Mouse (Mus musculus): ENCODE results near the gene Clrn1. TPM values are rescaled to one million over a fixed set of nuclear protein-coding genes. Genes with fewer than 3 reads are reported as not detected.

Gene Clrn1
- polyA plus RNA-seq, 1 experiment from 2014 or later = 2.3 TPM

DNA sequence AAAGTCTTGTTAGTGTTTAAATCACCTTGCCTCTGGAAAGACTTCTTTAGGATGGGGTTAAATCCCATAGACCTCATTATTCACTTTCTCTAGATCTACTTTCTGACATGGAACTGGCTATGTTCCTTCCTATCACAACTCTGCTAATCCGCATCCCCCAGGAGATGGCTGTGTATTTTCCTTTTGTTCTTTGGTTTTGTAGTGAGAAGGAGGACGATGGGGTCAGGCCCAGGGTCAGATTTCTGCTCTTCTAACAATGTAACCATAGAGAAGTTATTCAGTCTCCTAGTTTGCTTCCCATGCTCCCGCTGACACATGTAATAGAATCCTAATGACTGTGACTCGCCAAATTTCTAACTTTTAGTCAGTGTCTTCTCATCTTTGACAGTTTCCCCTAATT lies 58.9 kb downstream of the Clrn1 start:
- no peaks in the 10 kb centered on the region for H3K36me3 ChIP-seq (ENCODE audit: control insufficient read depth, insufficient read depth, low read length)
- 10% methylated on average over 4 of the region's 4 CpGs for WGBS
- no peaks in the 10 kb centered on the region for H3K9me3 ChIP-seq (ENCODE audit: control insufficient read depth, low read length)
- no peak overlapping the region for H3K4me2 ChIP-seq (replicated peaks; ENCODE audit: low read depth, low read length)
- peak; percentile 89 for ATAC-seq (ENCODE audit: low FRiP score)
- H3K4me1 ChIP-seq (replicated peaks; ENCODE audit: control insufficient read depth, insufficient read depth, low read length) = no peaks in the 10 kb centered on the region; the same call in 1 of the 2 replicates
- no peak overlapping the region for H3K9ac ChIP-seq (ENCODE audit: low read depth, low read length)
- H3K4me3 ChIP-seq (ENCODE audit: low read depth, low read length) = no peak overlapping the region
- H3K27ac ChIP-seq (ENCODE audit: low read depth, low read length) = no peak overlapping the region
- peak; percentile 79 for DNase-seq (ENCODE audit: low spot score)
- peaks cover 8% of the 10 kb centered on the region; the same call in 1 of the 2 replicates for H3K27me3 ChIP-seq (ENCODE audit: control insufficient read depth, insufficient read depth, low read length)

DNA sequence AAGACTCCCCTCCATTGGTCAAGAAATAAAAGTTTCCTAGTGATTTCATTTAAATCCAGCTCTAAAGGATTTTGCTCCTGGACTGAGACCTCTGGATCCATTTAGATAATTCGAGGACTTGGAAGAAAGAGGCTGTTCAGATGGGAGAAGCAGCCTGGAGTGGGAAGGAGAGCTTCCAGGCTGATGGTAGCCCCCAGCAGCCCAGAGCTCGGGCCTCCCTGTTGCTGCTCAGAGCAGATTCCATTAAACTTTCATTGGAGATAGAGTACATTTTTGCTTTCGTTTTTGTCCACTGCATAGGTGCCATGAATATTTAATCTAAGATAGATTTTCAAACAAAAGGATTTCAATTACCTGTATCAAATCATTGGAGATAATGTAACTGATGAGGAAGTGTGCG lies 62.9 kb downstream of the Clrn1 start, which contains the start of gene Mindy4b-ps:
Gene Mindy4b-ps (minus strand): TSS at position 101 of the 400 bp plus-strand sequence.
- Histone ChIP-seq H3K27me3 (ENCODE audit: control insufficient read depth, insufficient read depth, low read length) (no peaks in the 10 kb centered on the region), H3K9ac (ENCODE audit: low read depth, low read length) (no peak within 1 kb of the TSS), H3K9me3 (ENCODE audit: control insufficient read depth, low read length) (no peaks in the 10 kb centered on the region), H3K4me2 (replicated peaks; ENCODE audit: low read depth, low read length) (no peak within 1 kb of the TSS), H3K4me1 (replicated peaks; ENCODE audit: control insufficient read depth, insufficient read depth, low read length) (no peaks in the 10 kb centered on the region), H3K4me3 (ENCODE audit: low read depth, low read length) (no peak within 1 kb of the TSS), H3K36me3 (ENCODE audit: control insufficient read depth, insufficient read depth, low read length) (no peaks in the 10 kb centered on the region), H3K27ac (ENCODE audit: low read depth, low read length) (no peak within 1 kb of the TSS)
- 80% methylated on average over 4 of the region's 4 CpGs for WGBS
- no peak for ATAC-seq (ENCODE audit: low FRiP score)
- no peak for DNase-seq (ENCODE audit: low spot score)

DNA sequence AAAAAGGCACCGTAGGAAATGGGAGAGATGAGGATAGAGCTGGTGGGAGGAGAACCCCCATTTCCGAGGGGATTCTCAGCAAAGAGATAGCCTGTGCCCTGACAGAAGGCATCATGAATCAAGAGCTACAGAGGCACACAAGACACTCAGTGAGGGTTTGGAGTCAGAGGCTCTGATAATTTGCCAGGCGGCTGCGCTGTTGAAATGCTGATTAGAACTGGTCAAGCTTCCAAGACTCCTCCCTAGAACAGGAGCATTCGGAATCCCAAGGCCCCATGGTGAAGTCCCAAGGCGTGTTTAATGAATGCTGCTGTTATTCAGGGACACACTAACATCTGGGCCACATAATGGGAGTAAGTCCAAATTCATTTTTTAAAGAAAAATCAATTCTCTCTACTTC lies 67.8 kb downstream of the Clrn1 start:
- ATAC-seq (ENCODE audit: low FRiP score) (peak; percentile 33; the same call in 1 of the 2 replicates), DNase-seq (ENCODE audit: low spot score) (no peak)
- 22% methylated on average over 6 of the region's 6 CpGs for WGBS
- Histone ChIP-seq H3K4me1 (replicated peaks; ENCODE audit: control insufficient read depth, insufficient read depth, low read length) (no peaks in the 10 kb centered on the region), H3K4me3 (ENCODE audit: low read depth, low read length) (no peak overlapping the region), H3K27ac (ENCODE audit: low read depth, low read length) (no peak overlapping the region), H3K9me3 (ENCODE audit: control insufficient read depth, low read length) (no peaks in the 10 kb centered on the region), H3K36me3 (ENCODE audit: control insufficient read depth, insufficient read depth, low read length) (no peaks in the 10 kb centered on the region), H3K27me3 (ENCODE audit: control insufficient read depth, insufficient read depth, low read length) (no peaks in the 10 kb centered on the region), H3K4me2 (replicated peaks; ENCODE audit: low read depth, low read length) (no peak overlapping the region), H3K9ac (ENCODE audit: low read depth, low read length) (no peak overlapping the region)

DNA sequence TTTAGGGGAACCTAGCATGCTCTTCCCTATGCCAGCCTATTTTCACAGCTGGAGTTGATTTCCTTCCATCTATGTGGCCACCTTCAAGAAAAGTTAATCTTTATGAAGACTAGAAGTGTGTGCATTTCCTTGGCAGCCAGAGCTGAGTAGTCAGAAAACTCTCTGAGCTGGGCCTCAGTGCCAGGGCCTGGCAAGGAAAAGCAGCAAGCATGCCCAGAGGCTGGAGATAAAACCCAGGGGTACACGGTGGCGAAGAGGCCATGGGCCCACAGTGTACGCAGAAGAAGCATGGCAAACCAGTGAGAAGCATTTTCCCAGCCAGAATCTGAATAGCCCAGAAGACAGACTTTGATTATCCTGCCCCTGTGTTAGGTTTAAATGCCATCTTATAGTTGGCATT lies 70.9 kb downstream of the Clrn1 start:
- ATAC-seq (ENCODE audit: low FRiP score) (no peak), DNase-seq (ENCODE audit: low spot score) (no peak)
- no peak overlapping the region for H3K4me3 ChIP-seq (ENCODE audit: low read depth, low read length)
- H3K36me3 ChIP-seq (ENCODE audit: control insufficient read depth, insufficient read depth, low read length) = no peaks in the 10 kb centered on the region
- H3K9ac ChIP-seq (ENCODE audit: low read depth, low read length) = no peak overlapping the region
- no peaks in the 10 kb centered on the region for H3K9me3 ChIP-seq (ENCODE audit: control insufficient read depth, low read length)
- no peaks in the 10 kb centered on the region; the same call in 1 of the 2 replicates for H3K4me1 ChIP-seq (replicated peaks; ENCODE audit: control insufficient read depth, insufficient read depth, low read length)
- 92% methylated on average over 3 of the region's 3 CpGs for WGBS
- H3K27me3 ChIP-seq (ENCODE audit: control insufficient read depth, insufficient read depth, low read length) = no peaks in the 10 kb centered on the region
- no peak overlapping the region for H3K27ac ChIP-seq (ENCODE audit: low read depth, low read length)
- no peak overlapping the region for H3K4me2 ChIP-seq (replicated peaks; ENCODE audit: low read depth, low read length)

DNA sequence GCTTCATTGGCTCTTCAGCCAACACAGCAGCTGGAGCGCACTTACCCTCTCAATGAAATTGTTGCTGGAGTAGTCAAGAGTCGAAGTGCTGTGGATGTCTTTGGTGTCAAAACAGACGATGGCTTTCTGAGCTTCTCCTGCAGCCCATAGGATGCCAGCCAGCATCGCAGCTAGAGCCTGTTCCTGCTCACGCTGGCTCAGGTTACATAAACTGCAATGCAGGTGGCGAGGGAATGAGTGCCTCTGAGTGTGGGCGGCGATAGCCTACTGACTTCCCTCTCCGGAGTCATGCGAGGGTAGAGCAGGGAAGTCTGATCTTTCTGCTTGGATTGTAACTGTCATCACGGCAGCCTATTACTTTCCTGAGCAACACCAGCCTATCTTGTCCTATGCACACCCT lies 74.8 kb downstream of the Clrn1 start:
- H3K4me3 ChIP-seq (ENCODE audit: low read depth, low read length) = no peak overlapping the region
- 60% methylated on average over 11 of the region's 11 CpGs for WGBS
- no peaks in the 10 kb centered on the region; the same call in 1 of the 2 replicates for H3K4me1 ChIP-seq (replicated peaks; ENCODE audit: control insufficient read depth, insufficient read depth, low read length)
- H3K9me3 ChIP-seq (ENCODE audit: control insufficient read depth, low read length) = no peaks in the 10 kb centered on the region
- no peaks in the 10 kb centered on the region for H3K36me3 ChIP-seq (ENCODE audit: control insufficient read depth, insufficient read depth, low read length)
- no peak overlapping the region for H3K9ac ChIP-seq (ENCODE audit: low read depth, low read length)
- H3K4me2 ChIP-seq (replicated peaks; ENCODE audit: low read depth, low read length) = no peak overlapping the region
- ATAC-seq (ENCODE audit: low FRiP score) (no peak), DNase-seq (ENCODE audit: low spot score) (no peak)
- H3K27ac ChIP-seq (ENCODE audit: low read depth, low read length) = no peak overlapping the region
- H3K27me3 ChIP-seq (ENCODE audit: control insufficient read depth, insufficient read depth, low read length) = no peaks in the 10 kb centered on the region

DNA sequence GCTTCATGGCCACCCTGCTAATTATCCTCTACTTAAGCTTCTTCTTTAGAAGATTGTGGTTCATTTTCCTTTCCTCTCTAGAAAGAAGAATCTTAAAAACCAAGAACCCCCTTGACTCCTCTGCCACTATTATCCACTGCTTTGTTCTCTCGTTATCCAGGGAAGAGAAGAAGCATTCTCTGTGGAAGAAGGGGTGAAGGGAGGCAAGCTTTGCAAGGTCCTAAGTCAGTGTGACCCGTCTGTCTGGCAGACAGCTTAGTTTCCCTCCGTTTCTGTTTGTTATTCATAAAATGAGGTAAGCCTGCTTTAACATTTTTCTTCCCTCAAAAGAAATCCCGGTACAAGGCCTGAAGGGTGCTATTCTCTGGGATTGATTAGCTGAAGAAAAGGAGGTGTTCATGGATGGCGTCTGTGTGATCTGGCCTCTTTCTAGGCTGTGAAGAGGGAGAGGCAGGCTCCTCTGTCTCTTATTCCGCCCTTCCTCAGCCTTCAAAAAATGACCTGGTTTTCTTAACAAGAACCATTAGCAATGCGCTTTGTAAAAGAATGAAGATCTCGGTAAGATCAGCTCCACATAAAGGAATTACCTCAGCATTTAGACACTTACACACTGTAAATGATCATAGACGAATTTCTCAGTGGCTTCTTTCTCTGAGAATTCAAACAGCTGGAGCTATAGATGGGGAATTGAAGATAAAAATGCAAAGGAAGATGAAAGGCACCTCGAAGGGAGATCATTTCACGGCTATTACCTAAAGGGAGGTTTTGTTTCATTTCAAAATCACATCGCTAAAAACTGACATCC lies 75.8 kb downstream of the Clrn1 start:
- Histone ChIP-seq H3K9ac (ENCODE audit: low read depth, low read length) (no peak overlapping the region), H3K36me3 (ENCODE audit: control insufficient read depth, insufficient read depth, low read length) (no peaks in the 10 kb centered on the region), H3K27ac (ENCODE audit: low read depth, low read length) (no peak overlapping the region), H3K27me3 (ENCODE audit: control insufficient read depth, insufficient read depth, low read length) (no peaks in the 10 kb centered on the region), H3K4me2 (replicated peaks; ENCODE audit: low read depth, low read length) (no peak overlapping the region), H3K4me3 (ENCODE audit: low read depth, low read length) (no peak overlapping the region), H3K9me3 (ENCODE audit: control insufficient read depth, low read length) (no peaks in the 10 kb centered on the region), H3K4me1 (replicated peaks; ENCODE audit: control insufficient read depth, insufficient read depth, low read length) (no peaks in the 10 kb centered on the region; the same call in 1 of the 2 replicates)
- ATAC-seq (ENCODE audit: low FRiP score) = no peak
- DNase-seq (ENCODE audit: low spot score) = no peak
- WGBS = 46% methylated on average over 12 of the region's 12 CpGs

DNA sequence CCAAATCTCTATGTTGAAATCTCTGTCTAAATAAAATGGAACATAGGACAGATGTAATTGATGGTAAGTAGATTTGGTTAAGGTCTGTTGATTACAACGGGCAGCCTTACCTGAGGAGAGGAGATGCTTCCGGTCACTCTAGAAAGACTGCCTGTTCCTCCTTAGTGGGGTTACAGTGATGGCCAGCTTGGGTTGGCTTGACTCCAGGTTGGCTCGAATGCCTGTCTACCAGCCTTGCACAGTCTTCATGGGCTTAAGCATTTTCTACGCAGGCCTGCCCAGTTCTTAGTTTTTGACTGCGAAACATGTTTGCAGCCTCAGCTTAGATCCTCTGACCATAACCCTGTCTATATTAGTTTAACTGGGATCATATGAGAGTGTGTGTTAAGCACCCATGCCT lies 76.5 kb downstream of the Clrn1 start:
- 95% methylated on average over 5 of the region's 5 CpGs for WGBS
- H3K4me3 ChIP-seq (ENCODE audit: low read depth, low read length) = no peak overlapping the region
- no peak overlapping the region for H3K9ac ChIP-seq (ENCODE audit: low read depth, low read length)
- no peak overlapping the region for H3K27ac ChIP-seq (ENCODE audit: low read depth, low read length)
- no peak for DNase-seq (ENCODE audit: low spot score)
- no peaks in the 10 kb centered on the region for H3K36me3 ChIP-seq (ENCODE audit: control insufficient read depth, insufficient read depth, low read length)
- no peak for ATAC-seq (ENCODE audit: low FRiP score)
- H3K9me3 ChIP-seq (ENCODE audit: control insufficient read depth, low read length) = no peaks in the 10 kb centered on the region
- H3K4me2 ChIP-seq (replicated peaks; ENCODE audit: low read depth, low read length) = no peak overlapping the region
- H3K4me1 ChIP-seq (replicated peaks; ENCODE audit: control insufficient read depth, insufficient read depth, low read length) = no peaks in the 10 kb centered on the region; the same call in 1 of the 2 replicates
- no peaks in the 10 kb centered on the region for H3K27me3 ChIP-seq (ENCODE audit: control insufficient read depth, insufficient read depth, low read length)

DNA sequence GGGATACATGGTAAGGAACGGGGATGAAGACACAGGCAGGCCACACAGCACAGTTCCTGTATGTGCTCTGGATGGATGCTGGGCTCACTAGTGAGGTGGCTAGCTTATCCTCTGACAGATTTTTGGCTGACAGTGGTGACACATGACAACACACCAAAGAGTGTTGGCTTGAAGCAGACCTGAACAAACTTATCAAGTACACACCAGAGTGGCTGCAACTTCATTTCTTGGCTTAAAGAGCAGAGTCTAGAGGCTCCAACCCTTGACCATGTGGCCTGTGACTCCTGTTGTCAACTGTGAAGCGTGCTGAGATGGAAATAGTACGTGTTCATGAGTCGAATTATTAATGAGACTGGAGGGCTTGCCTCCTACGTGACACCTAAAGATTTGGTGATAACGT lies 80.4 kb downstream of the Clrn1 start:
- ATAC-seq (ENCODE audit: low FRiP score) (no peak), DNase-seq (ENCODE audit: low spot score) (no peak)
- Histone ChIP-seq H3K4me2 (replicated peaks; ENCODE audit: low read depth, low read length) (no peak overlapping the region), H3K4me1 (replicated peaks; ENCODE audit: control insufficient read depth, insufficient read depth, low read length) (no peaks in the 10 kb centered on the region; the same call in 1 of the 2 replicates), H3K9me3 (ENCODE audit: control insufficient read depth, low read length) (no peaks in the 10 kb centered on the region), H3K4me3 (ENCODE audit: low read depth, low read length) (no peak overlapping the region), H3K36me3 (ENCODE audit: control insufficient read depth, insufficient read depth, low read length) (no peaks in the 10 kb centered on the region), H3K27me3 (ENCODE audit: control insufficient read depth, insufficient read depth, low read length) (no peaks in the 10 kb centered on the region), H3K27ac (ENCODE audit: low read depth, low read length) (no peak overlapping the region), H3K9ac (ENCODE audit: low read depth, low read length) (no peak overlapping the region)
- WGBS = 84% methylated on average over 6 of the region's 6 CpGs

DNA sequence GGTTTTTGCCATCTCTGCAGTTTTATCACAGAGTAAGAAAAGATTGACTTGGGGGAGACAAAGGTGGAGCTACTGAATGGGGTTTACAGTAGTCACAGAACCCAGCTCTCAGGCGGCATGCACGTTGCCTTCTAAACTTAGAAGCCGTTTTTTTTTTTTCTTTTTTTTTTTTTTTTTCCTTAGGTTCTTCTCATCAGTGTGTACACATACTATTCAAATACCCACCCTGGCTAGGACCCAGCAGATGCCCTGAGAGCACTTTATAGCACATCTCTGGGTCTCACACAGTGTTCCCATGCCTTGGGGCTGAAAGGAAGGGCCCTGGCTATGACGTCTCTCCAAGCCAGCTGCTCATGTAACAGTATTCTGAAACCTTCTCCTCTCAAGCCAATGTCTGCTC lies 86.5 kb downstream of the Clrn1 start:
- Histone ChIP-seq H3K27me3 (ENCODE audit: control insufficient read depth, insufficient read depth, low read length) (no peaks in the 10 kb centered on the region), H3K4me1 (replicated peaks; ENCODE audit: control insufficient read depth, insufficient read depth, low read length) (no peaks in the 10 kb centered on the region), H3K9me3 (ENCODE audit: control insufficient read depth, low read length) (no peaks in the 10 kb centered on the region), H3K36me3 (ENCODE audit: control insufficient read depth, insufficient read depth, low read length) (no peaks in the 10 kb centered on the region), H3K9ac (ENCODE audit: low read depth, low read length) (no peak overlapping the region), H3K27ac (ENCODE audit: low read depth, low read length) (no peak overlapping the region), H3K4me3 (ENCODE audit: low read depth, low read length) (no peak overlapping the region), H3K4me2 (replicated peaks; ENCODE audit: low read depth, low read length) (no peak overlapping the region)
- no peak for DNase-seq (ENCODE audit: low spot score)
- 74% methylated on average over 4 of the region's 4 CpGs for WGBS
- ATAC-seq (ENCODE audit: low FRiP score) = no peak

Measured in hindbrain, embryonic 11.5 days (tissue).